Mouse (Mus musculus): ENCODE results near the gene Gabbr2.

Gabbr2 gene

GRCm38 (mm10) chr4:46879943-46880342 lies 111.7 kb downstream of the Gabbr2 start:
- H3K36me3 ChIP-seq (ENCODE audit: control insufficient read depth, insufficient read depth, low read length, poor library complexity, severe bottlenecking), result no peaks in the 10 kb centered on the region
- no peak for DNase-seq (ENCODE audit: low read depth, low spot score)
- no peaks in the 10 kb centered on the region for H3K27me3 ChIP-seq (ENCODE audit: control insufficient read depth, insufficient read depth, low read length, poor library complexity, severe bottlenecking)

- no peak for DNase-seq (ENCODE audit: low read depth, low spot score)
Measured at GRCm38 (mm10) chr4:46872750-46873149, 118.9 kb downstream of the Gabbr2 start.

GRCm38 (mm10) chr4:46870157-46870556 lies 121.5 kb downstream of the Gabbr2 start:
- DNase-seq (ENCODE audit: low read depth, low spot score), result no peak
- Histone ChIP-seq H3K36me3 (ENCODE audit: control insufficient read depth, insufficient read depth, low read length, poor library complexity, severe bottlenecking) (no peaks in the 10 kb centered on the region), H3K27me3 (ENCODE audit: control insufficient read depth, insufficient read depth, low read length, poor library complexity, severe bottlenecking) (peaks cover 2% of the 10 kb centered on the region; the same call in 1 of the 2 replicates)

More at GRCm38 (mm10) chr4:46872750-46873149, 118.9 kb downstream of the Gabbr2 start:
- no peaks in the 10 kb centered on the region for H3K36me3 ChIP-seq (ENCODE audit: control insufficient read depth, insufficient read depth, low read length, poor library complexity, severe bottlenecking)
- H3K27me3 ChIP-seq (ENCODE audit: control insufficient read depth, insufficient read depth, low read length, poor library complexity, severe bottlenecking), result peaks cover under 1% of the 10 kb centered on the region; the same call in 1 of the 2 replicates

GRCm38 (mm10) chr4:46869380-46869779 lies 122.3 kb downstream of the Gabbr2 start:
- Histone ChIP-seq H3K27me3 (ENCODE audit: control insufficient read depth, insufficient read depth, low read length, poor library complexity, severe bottlenecking) (peaks cover 2% of the 10 kb centered on the region; the same call in 1 of the 2 replicates), H3K36me3 (ENCODE audit: control insufficient read depth, insufficient read depth, low read length, poor library complexity, severe bottlenecking) (no peaks in the 10 kb centered on the region)
- no peak for DNase-seq (ENCODE audit: low read depth, low spot score)

GRCm38 (mm10) chr4:46868921-46869320 lies 122.8 kb downstream of the Gabbr2 start:
- no peaks in the 10 kb centered on the region for H3K36me3 ChIP-seq (ENCODE audit: control insufficient read depth, insufficient read depth, low read length, poor library complexity, severe bottlenecking)
- H3K27me3 ChIP-seq (ENCODE audit: control insufficient read depth, insufficient read depth, low read length, poor library complexity, severe bottlenecking), result peaks cover 2% of the 10 kb centered on the region; the same call in 1 of the 2 replicates
- no peak for DNase-seq (ENCODE audit: low read depth, low spot score)

GRCm38 (mm10) chr4:46868181-46868580 lies 123.5 kb downstream of the Gabbr2 start:
- Histone ChIP-seq H3K36me3 (ENCODE audit: control insufficient read depth, insufficient read depth, low read length, poor library complexity, severe bottlenecking) (no peaks in the 10 kb centered on the region), H3K27me3 (ENCODE audit: control insufficient read depth, insufficient read depth, low read length, poor library complexity, severe bottlenecking) (peaks cover 2% of the 10 kb centered on the region; the same call in 1 of the 2 replicates)
- DNase-seq (ENCODE audit: low read depth, low spot score), result no peak

- H3K36me3 ChIP-seq (ENCODE audit: control insufficient read depth, insufficient read depth, low read length, poor library complexity, severe bottlenecking), result no peaks in the 10 kb centered on the region
- peaks cover 2% of the 10 kb centered on the region; the same call in 1 of the 2 replicates for H3K27me3 ChIP-seq (ENCODE audit: control insufficient read depth, insufficient read depth, low read length, poor library complexity, severe bottlenecking)
Measured at GRCm38 (mm10) chr4:46867779-46868178, 123.9 kb downstream of the Gabbr2 start.

GRCm38 (mm10) chr4:46866070-46866469 lies 125.6 kb downstream of the Gabbr2 start:
- Histone ChIP-seq H3K36me3 (ENCODE audit: control insufficient read depth, insufficient read depth, low read length, poor library complexity, severe bottlenecking) (no peaks in the 10 kb centered on the region), H3K27me3 (ENCODE audit: control insufficient read depth, insufficient read depth, low read length, poor library complexity, severe bottlenecking) (peaks cover 2% of the 10 kb centered on the region; the same call in 1 of the 2 replicates)
- no peak for DNase-seq (ENCODE audit: low read depth, low spot score)

More at GRCm38 (mm10) chr4:46867779-46868178, 123.9 kb downstream of the Gabbr2 start:
- DNase-seq (ENCODE audit: low read depth, low spot score), result no peak

- Histone ChIP-seq H3K27me3 (ENCODE audit: control insufficient read depth, insufficient read depth, low read length, poor library complexity, severe bottlenecking) (peaks cover 2% of the 10 kb centered on the region; the same call in 1 of the 2 replicates), H3K36me3 (ENCODE audit: control insufficient read depth, insufficient read depth, low read length, poor library complexity, severe bottlenecking) (no peaks in the 10 kb centered on the region)
- DNase-seq (ENCODE audit: low read depth, low spot score), result no peak
Measured at GRCm38 (mm10) chr4:46863721-46864120, 128.0 kb downstream of the Gabbr2 start.

- Histone ChIP-seq H3K27me3 (ENCODE audit: control insufficient read depth, insufficient read depth, low read length, poor library complexity, severe bottlenecking) (peaks cover under 1% of the 10 kb centered on the region; the same call in 1 of the 2 replicates), H3K36me3 (ENCODE audit: control insufficient read depth, insufficient read depth, low read length, poor library complexity, severe bottlenecking) (no peaks in the 10 kb centered on the region)
- DNase-seq (ENCODE audit: low read depth, low spot score), result no peak
Measured at GRCm38 (mm10) chr4:46862677-46863076, 129.0 kb downstream of the Gabbr2 start.

- no peaks in the 10 kb centered on the region for H3K36me3 ChIP-seq (ENCODE audit: control insufficient read depth, insufficient read depth, low read length, poor library complexity, severe bottlenecking)
- no peak for DNase-seq (ENCODE audit: low read depth, low spot score)
- H3K27me3 ChIP-seq (ENCODE audit: control insufficient read depth, insufficient read depth, low read length, poor library complexity, severe bottlenecking), result no peaks in the 10 kb centered on the region
Measured at GRCm38 (mm10) chr4:46860586-46860985, 131.1 kb downstream of the Gabbr2 start.

- Histone ChIP-seq H3K27me3 (ENCODE audit: control insufficient read depth, insufficient read depth, low read length, poor library complexity, severe bottlenecking) (no peaks in the 10 kb centered on the region), H3K36me3 (ENCODE audit: control insufficient read depth, insufficient read depth, low read length, poor library complexity, severe bottlenecking) (no peaks in the 10 kb centered on the region)
- no peak for DNase-seq (ENCODE audit: low read depth, low spot score)
Measured at GRCm38 (mm10) chr4:46858899-46859298, 132.8 kb downstream of the Gabbr2 start.

GRCm38 (mm10) chr4:46856145-46856544 lies 135.5 kb downstream of the Gabbr2 start:
- no peaks in the 10 kb centered on the region for H3K27me3 ChIP-seq (ENCODE audit: control insufficient read depth, insufficient read depth, low read length, poor library complexity, severe bottlenecking)
- H3K36me3 ChIP-seq (ENCODE audit: control insufficient read depth, insufficient read depth, low read length, poor library complexity, severe bottlenecking), result no peaks in the 10 kb centered on the region
- no peak for DNase-seq (ENCODE audit: low read depth, low spot score)

- Histone ChIP-seq H3K36me3 (ENCODE audit: control insufficient read depth, insufficient read depth, low read length, poor library complexity, severe bottlenecking) (no peaks in the 10 kb centered on the region), H3K27me3 (ENCODE audit: control insufficient read depth, insufficient read depth, low read length, poor library complexity, severe bottlenecking) (no peaks in the 10 kb centered on the region)
- DNase-seq (ENCODE audit: low read depth, low spot score), result no peak
Measured at GRCm38 (mm10) chr4:46854686-46855385, 136.8 kb downstream of the Gabbr2 start.

GRCm38 (mm10) chr4:46853852-46854460 lies 137.7 kb downstream of the Gabbr2 start:
- Histone ChIP-seq H3K36me3 (ENCODE audit: control insufficient read depth, insufficient read depth, low read length, poor library complexity, severe bottlenecking) (no peaks in the 10 kb centered on the region), H3K27me3 (ENCODE audit: control insufficient read depth, insufficient read depth, low read length, poor library complexity, severe bottlenecking) (no peaks in the 10 kb centered on the region)
- no peak for DNase-seq (ENCODE audit: low read depth, low spot score)
